Mouse (Mus musculus): ENCODE measurements around the gene Ackr3. TPM values are rescaled to one million over a fixed set of nuclear protein-coding genes. Genes with fewer than 3 reads are reported as not detected.

Ackr3 gene
- polyA plus RNA-seq, 1 experiment: 10.8 TPM

GRCm38 (mm10) chr1:90177565-90177964, 26.2 kb upstream of the Ackr3 start:
- no peak for TF ChIP-seq TCF3 (IDR thresholded peaks at IDR 0.05; ENCODE audit: insufficient read length, low read depth)
- TF ChIP-seq CEBPB (IDR thresholded peaks at IDR 0.05; ENCODE audit: insufficient read depth, poor library complexity, severe bottlenecking): no peak
- no peak for TF ChIP-seq MAX (IDR thresholded peaks at IDR 0.05; ENCODE audit: low read depth)
- no peak for TF ChIP-seq MYOG (IDR thresholded peaks at IDR 0.05; ENCODE audit: control insufficient read depth in 1 of 3, insufficient read depth in 1 of 3, insufficient read length in 2 of 3, low read depth in 2 of 3)
- no peak for TF ChIP-seq MYOD1 (IDR thresholded peaks at IDR 0.05; ENCODE audit: control insufficient read depth in 1 of 3, insufficient read length in 2 of 3, low read depth in 2 of 3)
- no peak for TF ChIP-seq USF1 (IDR thresholded peaks at IDR 0.05; ENCODE audit: low read depth)
- TF ChIP-seq TCF12 (IDR thresholded peaks at IDR 0.05; ENCODE audit: insufficient read depth, poor library complexity, severe bottlenecking): no peak
- no peak for TF ChIP-seq POLR2A (IDR thresholded peaks at IDR 0.05; ENCODE audit: insufficient read length, low read depth)
- TF ChIP-seq SRF (IDR thresholded peaks at IDR 0.05; ENCODE audit: control insufficient read depth, insufficient read length, low read depth): no peak
- H3K36me3 ChIP-seq (ENCODE audit: control insufficient read depth, insufficient read depth): no peaks in the 10 kb centered on the region
- no peak overlapping the region for H3K4me3 ChIP-seq
- H3K27me3 ChIP-seq (ENCODE audit: control insufficient read depth, insufficient read depth, insufficient read length): no peaks in the 10 kb centered on the region
- no peaks in the 10 kb centered on the region for H3K79me2 ChIP-seq (ENCODE audit: control insufficient read depth, insufficient read depth)
- no peak overlapping the region for H3ac ChIP-seq (ENCODE audit: control insufficient read depth, insufficient read length)
- peak overlapping the region; percentile 47 for H3K4me2 ChIP-seq (ENCODE audit: low read depth)

DNA sequence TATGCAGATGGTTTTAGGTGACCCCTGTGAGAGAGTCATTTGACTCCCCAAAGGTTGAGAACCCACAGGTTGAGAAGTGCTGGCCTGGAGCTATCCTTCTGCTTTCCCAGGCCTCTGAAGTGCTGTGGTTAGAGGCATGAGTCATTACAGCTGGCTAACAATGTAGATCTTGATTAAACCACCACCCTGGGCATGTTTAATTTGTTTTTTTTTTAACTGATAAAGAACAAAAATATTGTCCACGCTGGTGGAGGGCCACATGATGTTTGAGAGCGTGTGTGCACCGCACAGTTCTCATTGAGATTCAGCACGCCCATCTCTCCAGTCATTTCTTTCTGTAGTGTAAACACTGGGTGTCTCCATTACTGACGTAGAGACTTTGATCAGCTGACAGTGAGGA, 25.8 kb upstream of the Ackr3 start:
- H3K79me2 ChIP-seq (ENCODE audit: control insufficient read depth, insufficient read depth): no peaks in the 10 kb centered on the region
- H3K27me3 ChIP-seq (ENCODE audit: control insufficient read depth, insufficient read depth, insufficient read length): no peaks in the 10 kb centered on the region
- no peak overlapping the region for H3ac ChIP-seq (ENCODE audit: control insufficient read depth, insufficient read length)

DNA sequence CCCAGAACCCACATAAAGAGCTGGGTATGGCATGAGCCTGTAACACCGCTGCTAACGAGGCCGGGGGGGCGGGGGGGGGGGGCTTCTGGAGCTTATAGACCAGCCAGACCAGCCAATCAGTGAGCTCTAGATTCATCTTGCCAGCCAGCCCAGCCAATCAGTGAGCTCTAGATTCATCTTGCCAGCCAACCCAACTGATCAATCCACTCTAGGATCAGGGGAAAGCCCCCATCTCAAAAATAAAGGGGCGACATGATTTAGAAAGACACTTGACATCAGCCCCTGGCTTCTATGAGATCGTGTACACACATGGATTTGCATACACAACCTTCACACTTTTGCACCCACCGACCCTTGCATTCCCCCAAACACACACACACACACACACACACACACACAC, 23.3 kb upstream of the Ackr3 start:
- Histone ChIP-seq H3K27me3 (ENCODE audit: control insufficient read depth, insufficient read depth, insufficient read length) (no peaks in the 10 kb centered on the region), H3K4me3 (no peak overlapping the region), H3K79me2 (ENCODE audit: control insufficient read depth, insufficient read depth) (no peaks in the 10 kb centered on the region), H3K36me3 (ENCODE audit: control insufficient read depth, insufficient read depth) (no peaks in the 10 kb centered on the region), H3ac (ENCODE audit: control insufficient read depth, insufficient read length) (no peak overlapping the region), H3K4me2 (ENCODE audit: low read depth) (no peak overlapping the region)
- TF ChIP-seq USF1 (IDR thresholded peaks at IDR 0.05; ENCODE audit: low read depth) (no peak), POLR2AphosphoS2 (IDR thresholded peaks at IDR 0.05; ENCODE audit: insufficient read length, low read depth) (no peak), SRF (IDR thresholded peaks at IDR 0.05; ENCODE audit: control insufficient read depth, insufficient read length, low read depth) (no peak), REST (IDR thresholded peaks at IDR 0.05; ENCODE audit: insufficient read depth, insufficient read length) (no peak), TCF12 (IDR thresholded peaks at IDR 0.05; ENCODE audit: insufficient read depth, poor library complexity, severe bottlenecking) (no peak), MYOD1 (IDR thresholded peaks at IDR 0.05; ENCODE audit: control insufficient read depth in 1 of 3, insufficient read length in 2 of 3, low read depth in 2 of 3) (no peak), POLR2A (IDR thresholded peaks at IDR 0.05; ENCODE audit: insufficient read length, low read depth) (no peak), CEBPB (IDR thresholded peaks at IDR 0.05; ENCODE audit: insufficient read depth, poor library complexity, severe bottlenecking) (no peak)

More for the DNA sequence above, 25.8 kb upstream of the Ackr3 start:
- no peak overlapping the region for H3K4me3 ChIP-seq
- TF ChIP-seq MYOG (IDR thresholded peaks at IDR 0.05; ENCODE audit: control insufficient read depth in 1 of 3, insufficient read depth in 1 of 3, insufficient read length in 2 of 3, low read depth in 2 of 3) (no peak), E2F4 (IDR thresholded peaks at IDR 0.05; ENCODE audit: insufficient read depth) (no peak), REST (IDR thresholded peaks at IDR 0.05; ENCODE audit: insufficient read depth, insufficient read length) (no peak), CEBPB (IDR thresholded peaks at IDR 0.05; ENCODE audit: insufficient read depth, poor library complexity, severe bottlenecking) (no peak), MYOD1 (IDR thresholded peaks at IDR 0.05; ENCODE audit: control insufficient read depth in 1 of 3, insufficient read length in 2 of 3, low read depth in 2 of 3) (peak in 1 of 3 experiments; percentile 21), POLR2AphosphoS2 (IDR thresholded peaks at IDR 0.05; ENCODE audit: insufficient read length, low read depth) (no peak), SRF (IDR thresholded peaks at IDR 0.05; ENCODE audit: control insufficient read depth, insufficient read length, low read depth) (no peak), MAX (IDR thresholded peaks at IDR 0.05; ENCODE audit: low read depth) (no peak), TCF12 (IDR thresholded peaks at IDR 0.05; ENCODE audit: insufficient read depth, poor library complexity, severe bottlenecking) (peak; percentile 33), POLR2A (IDR thresholded peaks at IDR 0.05; ENCODE audit: insufficient read length, low read depth) (no peak)
- no peaks in the 10 kb centered on the region for H3K36me3 ChIP-seq (ENCODE audit: control insufficient read depth, insufficient read depth)
- H3K4me2 ChIP-seq (ENCODE audit: low read depth): peak overlapping the region; percentile 47

DNA sequence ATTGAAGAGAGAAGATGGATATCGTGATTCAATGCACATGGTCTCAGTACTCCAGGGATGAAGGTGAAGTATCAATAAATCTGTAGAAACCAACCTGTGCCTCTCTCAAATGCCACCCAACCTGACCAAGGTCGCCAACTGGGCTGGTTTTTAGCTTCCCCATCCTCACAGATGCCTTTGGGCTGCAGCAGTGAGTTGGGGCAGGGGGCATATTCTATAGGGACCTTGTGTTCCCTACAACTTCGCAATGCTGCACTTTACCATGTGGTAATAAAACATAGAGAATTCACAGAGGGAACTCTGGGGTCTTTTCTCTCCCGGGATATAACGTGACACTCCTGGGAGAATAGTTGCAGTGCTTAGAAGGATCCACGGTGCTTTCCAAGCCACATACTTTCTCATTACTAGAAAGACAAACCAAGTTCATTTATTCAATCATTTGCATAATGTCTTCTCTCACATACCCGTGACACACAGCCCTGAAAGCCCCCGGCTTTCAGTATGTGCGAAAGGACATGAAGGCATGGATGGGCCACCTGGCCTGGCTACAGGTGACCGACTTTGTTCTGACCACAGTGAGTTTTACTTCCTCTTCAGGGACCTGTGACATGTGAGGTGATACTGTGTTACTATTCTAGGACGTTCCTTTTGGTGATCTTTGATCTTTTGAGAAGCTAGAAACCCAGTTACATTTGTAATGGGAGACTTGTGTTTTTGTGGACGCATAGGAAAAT, 22.6 kb upstream of the Ackr3 start:
- Histone ChIP-seq H3ac (ENCODE audit: control insufficient read depth, insufficient read length) (no peak overlapping the region), H3K79me2 (ENCODE audit: control insufficient read depth, insufficient read depth) (no peaks in the 10 kb centered on the region), H3K4me3 (no peak overlapping the region), H3K4me2 (ENCODE audit: low read depth) (no peak overlapping the region), H3K27me3 (ENCODE audit: control insufficient read depth, insufficient read depth, insufficient read length) (no peaks in the 10 kb centered on the region), H3K36me3 (ENCODE audit: control insufficient read depth, insufficient read depth) (no peaks in the 10 kb centered on the region)
- TF ChIP-seq TCF12 (IDR thresholded peaks at IDR 0.05; ENCODE audit: insufficient read depth, poor library complexity, severe bottlenecking) (no peak), MAX (IDR thresholded peaks at IDR 0.05; ENCODE audit: low read depth) (no peak), CEBPB (IDR thresholded peaks at IDR 0.05; ENCODE audit: insufficient read depth, poor library complexity, severe bottlenecking) (no peak), E2F4 (IDR thresholded peaks at IDR 0.05; ENCODE audit: insufficient read depth) (no peak), POLR2A (IDR thresholded peaks at IDR 0.05; ENCODE audit: insufficient read length, low read depth) (no peak), SRF (IDR thresholded peaks at IDR 0.05; ENCODE audit: control insufficient read depth, insufficient read length, low read depth) (no peak), TCF3 (IDR thresholded peaks at IDR 0.05; ENCODE audit: insufficient read length, low read depth) (no peak), USF1 (IDR thresholded peaks at IDR 0.05; ENCODE audit: low read depth) (no peak), REST (IDR thresholded peaks at IDR 0.05; ENCODE audit: insufficient read depth, insufficient read length) (no peak), MYOD1 (IDR thresholded peaks at IDR 0.05; ENCODE audit: control insufficient read depth in 1 of 3, insufficient read length in 2 of 3, low read depth in 2 of 3) (no peak), MYOG (IDR thresholded peaks at IDR 0.05; ENCODE audit: control insufficient read depth in 1 of 3, insufficient read depth in 1 of 3, insufficient read length in 2 of 3, low read depth in 2 of 3) (no peak), POLR2AphosphoS2 (IDR thresholded peaks at IDR 0.05; ENCODE audit: insufficient read length, low read depth) (no peak)

Data from myocyte (in vitro differentiated cells).